Mouse (Mus musculus) ovary, postnatal 14 days (tissue): Measurements from ENCODE around the gene Mfap3l.
"Not testable (repeated sequence)": the region's sequence is repeated elsewhere in the genome, so short reads cannot be mapped to it uniquely, and the experiment has no call there.

ENCODE experiments used
- DNase-seq: peaks from one replicate; pipeline ENCODE4 v3.0.0; 2022; ENCODE audit warnings: low spot score

Gene Mfap3l

GRCm38 (mm10) chr8:60632250-60632932, at the start of gene Mfap3l:
Gene Mfap3l, plus strand, starts transcription at chr8:60632827.
- peak; percentile 74 for DNase-seq

- DNase-seq: no peak
Observed at GRCm38 (mm10) chr8:60583369-60583768, 49.3 kb upstream of the Mfap3l start.

GRCm38 (mm10) chr8:60591352-60592105, 41.1 kb upstream of the Mfap3l start:
- DNase-seq: not testable (repeated sequence)

GRCm38 (mm10) chr8:60594761-60595160, 37.9 kb upstream of the Mfap3l start:
- peak; percentile 9 for DNase-seq

GRCm38 (mm10) chr8:60611580-60612111, 21.0 kb upstream of the Mfap3l start:
- DNase-seq: no peak

GRCm38 (mm10) chr8:60616928-60617327, 15.7 kb upstream of the Mfap3l start:
- peak; percentile 21 for DNase-seq

GRCm38 (mm10) chr8:60621561-60621960, 11.1 kb upstream of the Mfap3l start:
- DNase-seq: no peak

- DNase-seq: no peak
Observed at GRCm38 (mm10) chr8:60622056-60622455, 10.6 kb upstream of the Mfap3l start.

GRCm38 (mm10) chr8:60623438-60623837, 9.2 kb upstream of the Mfap3l start:
- no peak for DNase-seq

GRCm38 (mm10) chr8:60624722-60625121, 7.9 kb upstream of the Mfap3l start:
- no peak for DNase-seq

- no peak for DNase-seq
Observed at GRCm38 (mm10) chr8:60627937-60628336, 4.7 kb upstream of the Mfap3l start.

- DNase-seq: no peak
Observed at GRCm38 (mm10) chr8:60629059-60629458, 3.6 kb upstream of the Mfap3l start.

- DNase-seq: peak; percentile 57
Observed at GRCm38 (mm10) chr8:60631504-60631934, 1.1 kb upstream of the Mfap3l start.

- DNase-seq: peak; percentile 1
Observed at GRCm38 (mm10) chr8:60632933-60633655, 467 bp downstream of the Mfap3l start.

GRCm38 (mm10) chr8:60634921-60635320, 2.3 kb downstream of the Mfap3l start:
- no peak for DNase-seq

- DNase-seq: no peak
Observed at GRCm38 (mm10) chr8:60635846-60636245, 3.2 kb downstream of the Mfap3l start.

- no peak for DNase-seq
Observed at GRCm38 (mm10) chr8:60640046-60640445, 7.4 kb downstream of the Mfap3l start.

- no peak for DNase-seq
Observed at GRCm38 (mm10) chr8:60643416-60644020, 10.9 kb downstream of the Mfap3l start.

- no peak for DNase-seq
Observed at GRCm38 (mm10) chr8:60645164-60645563, 12.5 kb downstream of the Mfap3l start.

- DNase-seq: no peak
Observed at GRCm38 (mm10) chr8:60645911-60646310, 13.3 kb downstream of the Mfap3l start.

GRCm38 (mm10) chr8:60647291-60647690, 14.7 kb downstream of the Mfap3l start:
- DNase-seq: no peak

- DNase-seq: no peak
Observed at GRCm38 (mm10) chr8:60649081-60649480, 16.5 kb downstream of the Mfap3l start.
